18 mouse cellular contexts compared by ENCODE assay signal in genomic region chr10:95030801-95031200, GRCm38 (mm10).
"Had no signal": no experiment of that assay in that cellular context is flagged by ENCODE, and none has a peak within 500 bp of the region (broad histone marks: within the 10 kb centered on the region; RNA-seq: fewer than 3 reads in every experiment).

No protein-coding gene starts in this region.

- H3K9ac ChIP-seq: liver, embryonic 12.5 days; liver, embryonic 15.5 days; lung, embryonic 15.5 days; midbrain, embryonic 13.5 days had no signal

- H3K27ac ChIP-seq: kidney, postnatal 0 days; layer of hippocampus, adult 2 months; liver, embryonic 12.5 days; liver, embryonic 15.5 days; lung, embryonic 15.5 days; midbrain, embryonic 10.5 days; midbrain, embryonic 13.5 days had no signal

- DNase-seq: layer of hippocampus, adult 9-11 months; liver; lung, adult 18-20 months; lung, postnatal 10 days; lung, postnatal 36 days; thymus, adult 18-20 months; thymus, postnatal 36 days had no signal

- H3K27me3 ChIP-seq: liver, embryonic 12.5 days; liver, embryonic 15.5 days; lung, embryonic 15.5 days; midbrain, embryonic 13.5 days had no signal

- H3K4me2 ChIP-seq: liver, embryonic 12.5 days; liver, embryonic 15.5 days; lung, embryonic 15.5 days; midbrain, embryonic 13.5 days had no signal

- H3K4me3 ChIP-seq: layer of hippocampus, adult 2 months; liver, embryonic 12.5 days; liver, embryonic 15.5 days; lung, embryonic 15.5 days; megakaryocyte, embryonic 14.5 days; midbrain, embryonic 10.5 days; midbrain, embryonic 13.5 days had no signal

- ATAC-seq: inflammation-experienced regulatory T-cells, adult 6 months; intestine, embryonic 16.5 days; liver, embryonic 12.5 days; midbrain, embryonic 13.5 days; midbrain, embryonic 16.5 days had no signal

- H3K9me3 ChIP-seq: liver, embryonic 12.5 days; liver, embryonic 15.5 days; lung, embryonic 15.5 days; megakaryocyte, embryonic 14.5 days; midbrain, embryonic 10.5 days; midbrain, embryonic 13.5 days had no signal

- H3K4me1 ChIP-seq: liver, embryonic 12.5 days; liver, embryonic 15.5 days; midbrain, embryonic 10.5 days had no signal

- H3K36me3 ChIP-seq: liver, embryonic 12.5 days; liver, embryonic 15.5 days; lung, embryonic 15.5 days; midbrain, embryonic 10.5 days; midbrain, embryonic 13.5 days had no signal
